Mouse (Mus musculus): ENCODE measurements around the gene Gm7347.
"Not testable (repeated sequence)": the region's sequence is repeated elsewhere in the genome, so short reads cannot be mapped to it uniquely, and the experiment has no call there.

Gene Gm7347

DNA sequence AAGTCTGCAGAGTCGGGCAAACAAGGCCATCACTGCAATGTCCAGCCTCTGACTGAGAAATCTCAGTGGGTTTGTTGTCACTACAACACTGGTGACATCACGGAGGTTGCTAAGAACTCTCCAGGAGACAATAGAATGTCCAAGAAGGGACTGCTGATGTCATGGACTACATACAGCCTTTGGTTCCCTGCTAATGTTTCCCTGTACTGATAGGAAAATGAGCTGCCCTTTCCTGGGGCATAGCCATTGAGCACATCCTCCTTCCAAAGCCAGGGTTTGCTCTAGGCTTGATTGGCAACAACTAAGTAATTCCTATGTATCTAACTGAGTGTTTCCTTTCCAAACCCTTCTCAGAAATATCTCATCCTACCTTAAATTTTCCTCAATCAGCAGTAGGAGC, at the start of gene Gm7347:
TSS of gene Gm7347 (minus strand) at position 101 of the 400 bp plus-strand sequence.
- DNase-seq (ENCODE audit: low read depth, low spot score) = not testable (repeated sequence)

DNA sequence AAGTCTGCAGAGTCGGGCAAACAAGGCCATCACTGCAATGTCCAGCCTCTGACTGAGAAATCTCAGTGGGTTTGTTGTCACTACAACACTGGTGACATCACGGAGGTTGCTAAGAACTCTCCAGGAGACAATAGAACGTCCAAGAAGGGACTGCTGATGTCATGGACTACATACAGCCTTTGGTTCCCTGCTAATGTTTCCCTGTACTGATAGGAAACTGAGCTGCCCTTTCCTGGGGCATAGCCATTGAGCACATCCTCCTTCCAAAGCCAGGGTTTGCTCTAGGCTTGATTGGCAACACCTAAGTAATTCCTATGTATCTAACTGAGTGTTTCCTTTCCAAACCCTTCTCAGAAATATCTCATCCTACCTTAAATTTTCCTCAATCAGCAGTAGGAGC, 46.9 kb upstream of the Gm7347 start, which contains the start of gene 5031410I06Rik:
TSS of gene 5031410I06Rik (minus strand) at position 101 of the 400 bp plus-strand sequence.
- DNase-seq (ENCODE audit: low read depth, low spot score) = not testable (repeated sequence)

DNA sequence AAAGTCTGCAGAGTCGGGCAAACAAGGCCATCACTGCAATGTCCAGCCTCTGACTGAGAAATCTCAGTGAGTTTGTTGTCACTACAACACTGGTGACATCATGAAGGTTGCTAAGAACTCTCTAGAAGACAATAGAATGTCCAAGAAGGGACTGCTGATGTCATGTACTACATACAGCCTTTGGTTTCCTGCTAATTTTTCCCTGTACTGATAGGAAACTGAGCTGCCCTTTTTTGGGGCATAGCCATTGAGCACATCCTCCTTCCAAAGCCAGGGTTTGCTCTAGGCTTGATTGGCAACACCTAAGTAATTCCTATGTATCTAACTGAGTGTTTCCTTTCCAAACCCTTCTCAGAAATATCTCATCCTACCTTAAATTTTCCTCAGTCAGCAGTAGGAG, 30.8 kb upstream of the Gm7347 start, which contains the start of gene Gm10471:
TSS of gene Gm10471 (minus strand) at position 101 of the 400 bp plus-strand sequence.
- not testable (repeated sequence) for DNase-seq (ENCODE audit: low read depth, low spot score)

DNA sequence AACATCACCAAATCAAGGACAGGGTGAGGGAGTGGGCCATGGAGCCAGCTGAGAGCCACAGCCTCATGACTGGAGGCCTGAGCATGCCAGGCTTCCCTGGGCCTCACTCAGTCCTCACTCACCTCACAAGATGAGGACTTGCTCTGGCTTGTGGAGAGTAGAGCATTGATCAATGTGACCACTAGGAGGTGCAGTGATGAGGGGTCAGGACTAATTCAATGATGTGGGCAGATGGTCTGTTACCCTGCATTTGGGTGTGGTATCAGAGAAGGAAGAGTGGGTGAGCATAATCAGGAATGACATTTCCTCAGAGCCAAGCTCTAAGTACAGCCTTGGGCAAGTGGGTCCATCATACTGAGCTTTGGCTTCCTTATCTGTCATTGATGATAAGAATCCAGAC, 20.6 kb upstream of the Gm7347 start:
- not testable (repeated sequence) for DNase-seq (ENCODE audit: low read depth, low spot score)

DNA sequence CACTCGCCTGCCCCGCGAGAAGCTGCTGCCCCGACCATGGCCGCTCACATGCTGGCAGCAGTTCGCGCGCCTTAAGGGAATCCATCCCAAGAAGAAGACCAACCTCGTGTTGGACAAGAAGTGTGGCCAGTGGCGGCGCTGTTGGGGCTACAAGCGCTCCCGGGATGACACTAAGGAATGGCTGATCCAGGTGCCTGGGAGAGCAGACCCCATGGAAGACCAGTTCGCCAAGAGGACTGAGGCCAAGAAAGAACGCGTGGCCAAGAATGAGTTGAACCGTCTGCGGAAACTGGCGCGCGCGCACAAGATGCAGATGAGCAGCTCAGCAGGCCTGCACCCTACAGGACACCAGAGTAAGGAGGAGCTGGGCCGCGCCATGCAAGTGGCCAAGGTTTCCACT, 12.3 kb upstream of the Gm7347 start:
- DNase-seq (ENCODE audit: low read depth, low spot score) = no peak

DNA sequence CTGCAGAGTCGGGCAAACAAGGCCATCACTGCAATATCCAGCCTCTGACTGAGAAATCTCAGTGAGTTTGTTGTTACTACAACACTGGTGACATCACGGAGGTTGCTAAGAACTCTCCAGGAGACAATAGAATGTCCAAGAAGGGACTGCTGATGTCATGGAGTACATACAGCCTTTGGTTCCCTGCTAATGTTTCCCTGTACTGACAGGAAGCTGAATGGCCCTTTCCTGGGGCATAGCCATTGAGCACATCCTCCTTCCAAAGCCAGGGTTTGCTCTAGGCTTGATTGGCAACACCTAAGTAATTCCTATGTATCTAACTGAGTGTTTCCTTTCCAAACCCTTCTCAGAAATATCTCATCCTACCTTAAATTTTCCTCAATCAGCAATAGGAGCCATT, 18.9 kb downstream of the Gm7347 start, which contains the start of gene Speer4a:
TSS of gene Speer4a (minus strand) at position 101 of the 400 bp plus-strand sequence.
- DNase-seq (ENCODE audit: low read depth, low spot score) = not testable (repeated sequence)

DNA sequence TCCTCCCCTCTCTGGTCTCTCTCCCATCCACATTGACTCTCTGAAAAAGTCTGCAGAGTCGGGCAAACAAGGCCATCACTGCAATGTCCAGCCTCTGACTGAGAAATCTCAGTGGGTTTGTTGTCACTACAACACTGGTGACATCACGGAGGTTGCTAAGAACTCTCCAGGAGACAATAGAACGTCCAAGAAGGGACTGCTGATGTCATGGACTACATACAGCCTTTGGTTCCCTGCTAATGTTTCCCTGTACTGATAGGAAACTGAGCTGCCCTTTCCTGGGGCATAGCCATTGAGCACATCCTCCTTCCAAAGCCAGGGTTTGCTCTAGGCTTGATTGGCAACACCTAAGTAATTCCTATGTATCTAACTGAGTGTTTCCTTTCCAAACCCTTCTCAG, 35.6 kb downstream of the Gm7347 start, which contains the start of gene Gm5862:
TSS of gene Gm5862 (minus strand) at position 101 of the 400 bp plus-strand sequence.
- not testable (repeated sequence) for DNase-seq (ENCODE audit: low read depth, low spot score)

DNA sequence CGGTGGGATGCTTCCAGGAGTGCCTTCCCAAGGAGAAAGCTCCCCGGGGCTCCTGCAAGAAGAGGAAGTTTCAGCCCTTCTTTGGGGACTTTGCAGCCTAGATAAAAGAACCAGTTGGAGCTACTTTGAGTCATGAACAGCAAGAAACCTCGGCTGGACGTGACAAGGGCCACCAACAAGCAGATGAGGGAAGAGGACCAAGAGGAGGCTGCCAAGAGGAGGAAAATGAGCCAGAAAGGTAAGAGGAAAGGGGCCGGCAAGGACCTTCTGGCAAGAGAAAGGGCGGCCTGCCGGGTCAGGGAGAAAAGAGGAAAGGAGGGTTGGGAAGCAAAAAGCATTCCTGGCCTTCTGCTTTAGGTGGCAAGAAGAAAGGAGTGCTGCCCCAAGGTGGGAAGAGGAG, 50.7 kb downstream of the Gm7347 start:
- DNase-seq (ENCODE audit: low read depth, low spot score) = not testable (repeated sequence)

DNA sequence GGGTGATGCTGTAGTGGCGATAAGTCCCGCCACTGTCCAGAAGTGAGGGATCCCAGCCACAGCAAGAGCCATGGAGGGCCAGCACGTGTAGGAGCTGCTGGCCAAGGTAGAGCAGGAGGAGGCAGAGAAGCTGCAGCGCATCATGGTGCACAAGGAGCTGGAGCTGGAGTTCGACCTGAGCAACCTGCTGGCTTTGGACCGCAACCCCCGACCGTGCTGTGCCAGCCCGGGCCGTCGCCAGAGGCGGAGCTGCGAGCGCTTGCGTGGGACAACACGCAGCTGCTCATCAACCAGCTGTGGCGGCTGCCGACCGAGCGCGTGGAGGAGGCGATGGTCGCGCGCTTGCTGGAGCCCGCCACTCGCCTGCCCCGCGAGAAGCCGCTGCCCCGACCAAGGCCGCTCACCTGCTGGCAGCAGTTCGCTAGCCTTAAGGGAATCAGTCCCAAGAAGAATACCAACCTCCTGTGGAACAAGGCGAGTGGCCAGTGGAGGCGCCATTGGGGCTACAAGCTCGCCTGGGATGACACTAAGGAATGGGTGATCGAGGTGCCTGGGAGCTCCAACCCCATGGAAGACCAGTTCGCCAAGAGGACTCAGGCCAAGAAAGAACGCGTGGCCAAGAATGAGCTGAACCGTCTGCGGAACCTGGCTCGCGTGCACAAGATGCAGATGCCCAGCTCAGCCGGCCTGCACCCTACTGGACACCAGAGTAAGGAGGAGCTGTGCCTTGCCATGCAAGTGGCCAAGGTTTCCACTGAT, 51.3 kb downstream of the Gm7347 start:
- not testable (repeated sequence) for DNase-seq (ENCODE audit: low read depth, low spot score)

DNA sequence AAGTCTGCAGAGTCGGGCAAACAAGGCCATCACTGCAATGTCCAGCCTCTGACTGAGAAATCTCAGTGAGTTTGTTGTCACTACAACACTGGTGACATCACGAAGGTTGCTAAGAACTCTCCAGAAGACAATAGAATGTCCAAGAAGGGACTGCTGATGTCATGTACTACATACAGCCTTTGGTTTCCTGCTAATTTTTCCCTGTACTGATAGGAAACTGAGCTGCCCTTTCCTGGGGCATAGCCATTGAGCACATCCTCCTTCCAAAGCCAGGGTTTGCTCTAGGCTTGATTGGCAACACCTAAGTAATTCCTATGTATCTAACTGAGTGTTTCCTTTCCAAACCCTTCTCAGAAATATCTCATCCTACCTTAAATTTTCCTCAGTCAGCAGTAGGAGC, 53.7 kb downstream of the Gm7347 start, which contains the start of gene Gm1979:
TSS of gene Gm1979 (minus strand) at position 101 of the 400 bp plus-strand sequence.
- not testable (repeated sequence) for DNase-seq (ENCODE audit: low read depth, low spot score)
